Comparison of ENCODE assay signal across 8 mouse cellular contexts in genomic region chr8:84413886-84414851, GRCm38 (mm10). TPM values are rescaled to one million over a fixed set of nuclear protein-coding genes. Genes with fewer than 3 reads are reported as not detected.
DNase-seq lines count a peak whose midpoint lies in the region; ATAC-seq and TF ChIP-seq lines count a peak whose summit lies in the region.

No protein-coding gene starts in this region.

- H3K9ac ChIP-seq in kidney, embryonic 16.5 days (replicated peaks; ENCODE audit: low read length): peak overlapping the region; percentile 54
- no peak overlapping the region for H3K9ac ChIP-seq in liver, adult 2 months (ENCODE audit: low read depth, low read length)
- H3K9ac ChIP-seq in neural tube, embryonic 11.5 days (ENCODE audit: low read length): peak overlapping the region; percentile 76

- no peaks in the 10 kb centered on the region for H3K36me3 ChIP-seq in thymus, adult 2 months (ENCODE audit: control insufficient read depth, insufficient read depth, low read length)
- no peaks in the 10 kb centered on the region for H3K36me3 ChIP-seq in embryonic facial prominence, embryonic 10.5 days (replicated peaks)
- no peaks in the 10 kb centered on the region for H3K36me3 ChIP-seq in kidney, embryonic 16.5 days (ENCODE audit: insufficient read depth, low read length)
- no peaks in the 10 kb centered on the region for H3K36me3 ChIP-seq in liver, adult 2 months (ENCODE audit: control insufficient read depth, insufficient read depth, low read length)
- H3K36me3 ChIP-seq in neural tube, embryonic 11.5 days (ENCODE audit: control insufficient read depth, insufficient read depth, low read length): no peaks in the 10 kb centered on the region

- no peak for TF ChIP-seq POLR2A in thymus, adult 2 months (IDR thresholded peaks at IDR 0.05; ENCODE audit: control insufficient read depth, extremely low read depth, insufficient read depth, low read length, poor library complexity)
- no peak for TF ChIP-seq POLR2A in liver, adult 2 months (IDR thresholded peaks at IDR 0.05; ENCODE audit: extremely low read depth, insufficient read depth, low read length)

- peak; percentile 8 for DNase-seq in thymus, postnatal 14 days
- DNase-seq in thymus, adult 2 months: no peak
- peak; percentile 78 for DNase-seq in embryonic facial prominence, embryonic 10.5 days (ENCODE audit: low spot score)
- DNase-seq in heart, adult 8-10 months (ENCODE audit: low spot score): peak; percentile 20
- no peak for DNase-seq in liver, adult 2 months (ENCODE audit: extremely low read depth, low read depth, low spot score)
- peak; percentile 81 for DNase-seq in neural tube, embryonic 11.5 days (ENCODE audit: low spot score)
- DNase-seq in spleen, postnatal 14 days (ENCODE audit: low spot score in 2 of 2): no peak

- H3K79me2 ChIP-seq in liver, adult 2 months (ENCODE audit: control insufficient read depth, insufficient read depth, low read length): no peaks in the 10 kb centered on the region

- WGBS in thymus, adult 2 months: 4% methylated on average over 68 of the region's 72 CpGs
- 1% methylated on average over 72 of the region's 72 CpGs for WGBS in embryonic facial prominence, embryonic 10.5 days
- 1% methylated on average over 70 of the region's 72 CpGs for WGBS in kidney, embryonic 16.5 days
- 4% methylated on average over 72 of the region's 72 CpGs for WGBS in liver, adult 2 months
- 1% methylated on average over 55 of the region's 72 CpGs for WGBS in neural tube, embryonic 11.5 days

- no peak overlapping the region for H3K4me3 ChIP-seq in thymus, adult 2 months (ENCODE audit: control insufficient read depth, insufficient read depth, low read length)
- H3K4me3 ChIP-seq in embryonic facial prominence, embryonic 10.5 days: peak overlapping the region; percentile 71
- H3K4me3 ChIP-seq in kidney, embryonic 16.5 days (ENCODE audit: low read length): peak overlapping the region; percentile 57
- H3K4me3 ChIP-seq in liver, adult 2 months (ENCODE audit: insufficient read depth, low read depth, low read length): peak overlapping the region; percentile 44; the same call in 1 of the 2 replicates
- H3K4me3 ChIP-seq in neural tube, embryonic 11.5 days (ENCODE audit: low read depth, low read length): peak overlapping the region; percentile 70

- H3K27ac ChIP-seq in thymus, adult 2 months (ENCODE audit: control insufficient read depth, insufficient read depth, low read length): no peak overlapping the region
- H3K27ac ChIP-seq in embryonic facial prominence, embryonic 10.5 days (replicated peaks): peak overlapping the region; percentile 78
- no peak overlapping the region for H3K27ac ChIP-seq in kidney, embryonic 16.5 days (ENCODE audit: low read length)
- no peak overlapping the region for H3K27ac ChIP-seq in liver, adult 2 months (replicated peaks; ENCODE audit: insufficient read depth, low read depth, low read length)
- peak overlapping the region; percentile 82 for H3K27ac ChIP-seq in neural tube, embryonic 11.5 days (ENCODE audit: low read depth, low read length)

- no peaks in the 10 kb centered on the region for H3K4me1 ChIP-seq in thymus, adult 2 months (replicated peaks; ENCODE audit: control insufficient read depth, insufficient read depth, low read length)
- peaks cover 18% of the 10 kb centered on the region for H3K4me1 ChIP-seq in embryonic facial prominence, embryonic 10.5 days
- H3K4me1 ChIP-seq in kidney, embryonic 16.5 days (ENCODE audit: insufficient read depth, low read length): no peaks in the 10 kb centered on the region
- no peaks in the 10 kb centered on the region for H3K4me1 ChIP-seq in liver, adult 2 months (ENCODE audit: control insufficient read depth, insufficient read depth, low read length)
- H3K4me1 ChIP-seq in neural tube, embryonic 11.5 days (ENCODE audit: control insufficient read depth, insufficient read depth, low read length): no peaks in the 10 kb centered on the region

- ATAC-seq in kidney, embryonic 16.5 days (ENCODE audit: low FRiP score, low TSS enrichment): peak; percentile 76
- ATAC-seq in neural tube, embryonic 11.5 days (ENCODE audit: insufficient read depth, low FRiP score, low TSS enrichment): peak; percentile 77

- peak overlapping the region; percentile 99 for H3K4me2 ChIP-seq in kidney, embryonic 16.5 days (replicated peaks; ENCODE audit: low read depth, low read length)
- H3K4me2 ChIP-seq in neural tube, embryonic 11.5 days (ENCODE audit: low read depth): peak overlapping the region; percentile 94

- no peak for TF ChIP-seq CTCF in thymus, adult 2 months (IDR thresholded peaks at IDR 0.05; ENCODE audit: borderline replicate concordance, control insufficient read depth, extremely low read depth, insufficient read depth, low read length, poor library complexity)
- no peak for TF ChIP-seq CTCF in liver, adult 2 months (IDR thresholded peaks at IDR 0.05; ENCODE audit: low read depth, low read length)

- peaks cover 8% of the 10 kb centered on the region; the same call in 1 of the 2 replicates for H3K9me3 ChIP-seq in embryonic facial prominence, embryonic 10.5 days
- H3K9me3 ChIP-seq in kidney, embryonic 16.5 days (ENCODE audit: low read length): peaks cover 6% of the 10 kb centered on the region; the same call in 1 of the 2 replicates
- H3K9me3 ChIP-seq in neural tube, embryonic 11.5 days (ENCODE audit: control insufficient read depth, low read length): no peaks in the 10 kb centered on the region

- peaks cover 8% of the 10 kb centered on the region; the same call in 1 of the 2 replicates for H3K27me3 ChIP-seq in thymus, adult 2 months (ENCODE audit: control insufficient read depth, insufficient read depth, low read length)
- H3K27me3 ChIP-seq in embryonic facial prominence, embryonic 10.5 days (replicated peaks; ENCODE audit: low read depth, poor library complexity, severe bottlenecking): peaks cover 85% of the 10 kb centered on the region
- H3K27me3 ChIP-seq in kidney, embryonic 16.5 days (ENCODE audit: insufficient read depth, low read length): peaks cover 35% of the 10 kb centered on the region
- H3K27me3 ChIP-seq in liver, adult 2 months (ENCODE audit: control insufficient read depth, insufficient read depth, low read length): peaks cover 7% of the 10 kb centered on the region
- H3K27me3 ChIP-seq in neural tube, embryonic 11.5 days (ENCODE audit: control insufficient read depth, insufficient read depth, low read length): peaks cover 3% of the 10 kb centered on the region; the same call in 1 of the 2 replicates

RNA-seq across cellular contexts. Expression of gene Cacna1a, which starts 25.9 kb away (rescaled TPM):
- polyA plus RNA-seq in thymus, adult 2 months (2012; rRNA removed): 10.5 and 26.3 TPM in 2 replicates
- 4.4 and 5.5 TPM in 2 replicates for polyA plus RNA-seq in embryonic facial prominence, embryonic 10.5 days (2016; fragmentation: Nextera tagmentation; extraction: Ambion mirVana)
- total RNA-seq in heart, adult 8-10 months (2022): 1 to 10 TPM; 1.3 to 3.6 (median 2.8) TPM
- 2.0 and 3.0 TPM in 2 replicates for polyA plus RNA-seq in kidney, embryonic 16.5 days (2015; fragmentation: Nextera tagmentation; extraction: Ambion mirVana)
- 0.20 and 0.28 TPM in 2 replicates for total RNA-seq in liver, adult 2 months (2014; rRNA removed)
- polyA plus RNA-seq in liver, adult 2 months (2012; rRNA removed): 2.1 and 3.2 TPM in 2 replicates
- 4.6 and 6.9 TPM in 2 replicates for polyA plus RNA-seq in neural tube, embryonic 11.5 days (2014; fragmentation: Nextera tagmentation; extraction: Ambion mirVana)

Comparison
In these comparisons a context has a peak if more than half of its experiments do, and no peak if none do; other contexts are left out.
1. DNase-seq: peak in thymus, postnatal 14 days (single experiment), embryonic facial prominence, embryonic 10.5 days (single experiment), heart, adult 8-10 months (single experiment) and neural tube, embryonic 11.5 days (single experiment); none in thymus, adult 2 months (single experiment), liver, adult 2 months (single experiment) and spleen, postnatal 14 days (0 of 2).
2. H3K27ac ChIP-seq: peak in embryonic facial prominence, embryonic 10.5 days (single experiment) and neural tube, embryonic 11.5 days (single experiment); none in thymus, adult 2 months (single experiment), kidney, embryonic 16.5 days (single experiment) and liver, adult 2 months (single experiment).